Mouse (Mus musculus): ENCODE data around the gene Micu1.

- TF ChIP-seq CTCF (IDR thresholded peaks at IDR 0.05; ENCODE audit: low read depth) (no peak), EP300 (optimal IDR thresholded peaks at IDR 0.05) (no peak)
These were observed 66.2 kb downstream of the Micu1 start for GRCm38 (mm10) chr10:59768369-59769079.

Data from stomach, postnatal 0 days (tissue).